Mouse (Mus musculus) Muller cell, postnatal 12 days (primary cell): ENCODE data around the gene Usp25.

Experiments used
- DNase-seq: peaks from one replicate; pipeline ENCODE4 v3.0.0-alpha.2; 2015; ENCODE audit errors: inconsistent ontology term

Gene Usp25

GRCm38 (mm10) chr16:77140651-77141050 is 127.1 kb downstream of the Usp25 start:
- no peak for DNase-seq

- no peak for DNase-seq
Observed at GRCm38 (mm10) chr16:77146801-77147200, 133.3 kb downstream of the Usp25 start.

GRCm38 (mm10) chr16:77150338-77150737 is 136.8 kb downstream of the Usp25 start:
- no peak for DNase-seq

- no peak for DNase-seq
Observed at GRCm38 (mm10) chr16:77150884-77151283, 137.4 kb downstream of the Usp25 start.

- no peak for DNase-seq
Observed at GRCm38 (mm10) chr16:77152288-77152687, 138.8 kb downstream of the Usp25 start.

GRCm38 (mm10) chr16:77153216-77153715 is 139.8 kb downstream of the Usp25 start:
- no peak for DNase-seq

GRCm38 (mm10) chr16:77153815-77154214 is 140.3 kb downstream of the Usp25 start:
- no peak for DNase-seq

- no peak for DNase-seq
Observed at GRCm38 (mm10) chr16:77154831-77155230, 141.3 kb downstream of the Usp25 start.
